Mouse (Mus musculus) bone marrow macrophage, adult 2 months (primary cell): ENCODE results near the gene Stra6.

ENCODE experiments used
- CTCF ChIP-seq: IDR thresholded peaks from 2 replicates; pipeline ENCODE4 v1.5.1; 2012; ENCODE audit warnings: low read depth, mild to moderate bottlenecking, low read length, moderate library complexity
- POLR2A ChIP-seq: IDR thresholded peaks from 2 replicates; pipeline ENCODE4 v1.6.1; 2012; ENCODE audit warnings: mild to moderate bottlenecking, low read depth, low read length, borderline replicate concordance

GRCm38 (mm10) chr9:58162173-58162572 is 98.6 kb downstream of the Stra6 start:
- TF ChIP-seq POLR2A (no peak), CTCF (no peak)
